Mouse (Mus musculus) lung, adult 2 months (tissue): ENCODE results near the gene Ccl27b. TPM values are rescaled to one million over a fixed set of nuclear protein-coding genes. Genes with fewer than 3 reads are reported as not detected.
"Not testable (repeated sequence)": the region's sequence is repeated elsewhere in the genome, so short reads cannot be mapped to it uniquely, and the experiment has no call there.

Source experiments
- DNase-seq: peaks from one replicate; pipeline ENCODE4 v3.0.0; 2022
- H3K4me1 ChIP-seq: fragments of 200-500 bp; 2 replicates; pipeline ENCODE4 v1.6.1; 2011; ENCODE audit warnings: low read length; ENCODE audit not compliant: control insufficient read depth, insufficient read depth
- H3K4me3 ChIP-seq: fragments of 200-500 bp; replicated peaks from 2 replicates; pipeline ENCODE3; 2011; ENCODE audit warnings: low read depth, mild to moderate bottlenecking, control low read depth, low read length; ENCODE audit errors: extremely low read depth
- WGBS: fragments of 180-500 bp; shearing (Covaris S2); methylation state at CpG from one replicate; pipeline ENCODE4 v1.1.7; 2018; 5-methylcytosine and 5-hydroxymethylcytosine counted together
- polyA plus RNA-seq: library from polyadenylated mRNA; depleted of rRNA; stranded (reverse); fragments of >200 nt; gene quantifications from 2 replicates; pipeline ENCODE4 v1.2.3, GENCODE M21; 2012; rRNA removed

Ccl27b gene
- polyA plus RNA-seq, result not detected in 2 replicates

- no CpG with 5 or more reads among the region's 9 CpGs for WGBS
- not testable (repeated sequence) for H3K4me3 ChIP-seq, H3K4me1 ChIP-seq, DNase-seq
Observed at GRCm38 (mm10) chr4:42654951-42655350, at the start of gene Ccl27b. TSS of gene Ccl27b (plus strand) at chr4:42655251.

- not testable (repeated sequence) for H3K4me3 ChIP-seq, H3K4me1 ChIP-seq, DNase-seq
- no CpG with 5 or more reads among the region's 5 CpGs for whole genome bisulfite sequencing
Observed at GRCm38 (mm10) chr4:42611895-42612294, 43.2 kb upstream of the Ccl27b start, which contains the start of gene Gm10591. TSS of gene Gm10591 (plus strand) at chr4:42612195.

GRCm38 (mm10) chr4:42629419-42629818 is 25.6 kb upstream of the Ccl27b start, which contains the start of gene Gm2564:
TSS of gene Gm2564 (plus strand) at chr4:42629719.
- not testable (repeated sequence) for H3K4me1 ChIP-seq, H3K4me3 ChIP-seq, DNase-seq
- WGBS, result no CpG with 5 or more reads among the region's 8 CpGs

GRCm38 (mm10) chr4:42661793-42662192 is 6.7 kb downstream of the Ccl27b start, which contains the start of gene Il11ra2:
TSS of gene Il11ra2 (minus strand) at chr4:42661893.
- not testable (repeated sequence) for H3K4me1 ChIP-seq, H3K4me3 ChIP-seq, DNase-seq
- WGBS, result no CpG with 5 or more reads among the region's 3 CpGs

GRCm38 (mm10) chr4:42675415-42675814 is 20.4 kb downstream of the Ccl27b start:
- WGBS, result no CpG with 5 or more reads among the region's 4 CpGs
- not testable (repeated sequence) for H3K4me1 ChIP-seq, H3K4me3 ChIP-seq, DNase-seq

- H3K4me1 ChIP-seq, DNase-seq, H3K4me3 ChIP-seq: not testable (repeated sequence)
- WGBS, result no CpG with 5 or more reads among the region's 7 CpGs
Observed at GRCm38 (mm10) chr4:42679365-42679764, 24.3 kb downstream of the Ccl27b start.

GRCm38 (mm10) chr4:42680374-42681356 is 25.6 kb downstream of the Ccl27b start:
- not testable (repeated sequence) for H3K4me1 ChIP-seq, DNase-seq, H3K4me3 ChIP-seq
- WGBS, result no CpG with 5 or more reads among the region's 32 CpGs

GRCm38 (mm10) chr4:42681473-42682182 is 26.6 kb downstream of the Ccl27b start:
- DNase-seq, H3K4me1 ChIP-seq, H3K4me3 ChIP-seq: not testable (repeated sequence)
- WGBS, result no CpG with 5 or more reads among the region's 66 CpGs

GRCm38 (mm10) chr4:42682183-42682524 is 27.1 kb downstream of the Ccl27b start:
- DNase-seq, H3K4me3 ChIP-seq, H3K4me1 ChIP-seq: not testable (repeated sequence)
- WGBS, result no CpG with 5 or more reads among the region's 18 CpGs

Other genes with a start within 250 kb of the Ccl27b start
- gene Gm21586, start 215.9 kb upstream of the Ccl27b start, polyA plus RNA-seq, result not detected in 2 replicates
- gene Gm2163, start 188.5 kb upstream of the Ccl27b start, polyA plus RNA-seq, result 0.06 and 0.13 TPM in 2 replicates
- not detected in 2 replicates for gene Fam205a2, start 127.1 kb upstream of the Ccl27b start, polyA plus RNA-seq
- 4.7 and 12.9 TPM in 2 replicates for gene Gm10591, start 43.1 kb upstream of the Ccl27b start, polyA plus RNA-seq
- gene Gm2564, start 25.5 kb upstream of the Ccl27b start, polyA plus RNA-seq, result 4.9 and 7.1 TPM in 2 replicates
- gene Il11ra2, start 6.6 kb downstream of the Ccl27b start, polyA plus RNA-seq, result 0.09 and 0.46 TPM in 2 replicates
- gene 4930578G10Rik, start 80.3 kb downstream of the Ccl27b start, polyA plus RNA-seq, result 0.27 TPM in 1 of 2 replicates, not detected in the other
- gene Ccl19, start 101.3 kb downstream of the Ccl27b start, polyA plus RNA-seq, result 14.3 and 16.4 TPM in 2 replicates
- 103 and 113 TPM in 2 replicates for gene Ccl21a, start 118.7 kb downstream of the Ccl27b start, polyA plus RNA-seq
- not detected in 2 replicates for gene Fam205a1, start 198.6 kb downstream of the Ccl27b start, polyA plus RNA-seq
- not detected in 2 replicates for gene Gm12394, start 201.5 kb downstream of the Ccl27b start, polyA plus RNA-seq
- gene Fam205c, start 219.0 kb downstream of the Ccl27b start, polyA plus RNA-seq, result not detected in 2 replicates